Mouse (Mus musculus): Measurements from ENCODE around the gene Gskip. TPM values are rescaled to one million over a fixed set of nuclear protein-coding genes. Genes with fewer than 3 reads are reported as not detected.

Gene Gskip
- total and polyA plus RNA-seq, 3 experiments, result 12.3 to 21.9 (median 13.3) TPM

- Histone ChIP-seq H3K36me3 (replicated peaks in 1 of 2; ENCODE audit: control insufficient read depth in 1 of 2, insufficient read depth in 1 of 2, low read length in 1 of 2) (peaks cover 11 to 39% of the 10 kb centered on the region in 2 experiments), H3K4me3 (replicated peaks in 1 of 3; ENCODE audit: low read depth in 2 of 3, low read length in 2 of 3, poor library complexity in 1 of 3) (no peak overlapping the region), H3K27me3 (replicated peaks) (no peaks in the 10 kb centered on the region), H3K9me3 (replicated peaks; ENCODE audit: low read length) (no peaks in the 10 kb centered on the region), H3K79me2 (replicated peaks; ENCODE audit: control insufficient read depth, extremely low read depth, insufficient read depth, poor library complexity, severe bottlenecking) (peaks cover 24% of the 10 kb centered on the region), H3K27ac (ENCODE audit: insufficient read depth, low read depth) (no peak overlapping the region), H3K4me2 (ENCODE audit: insufficient read depth, low read depth, poor library complexity, severe bottlenecking) (no peak overlapping the region), H3K4me1 (ENCODE audit: control insufficient read depth in 1 of 2, insufficient read depth in 2 of 2) (peaks cover 5 to 23% of the 10 kb centered on the region in 2 experiments; a peak in 3 of 4 replicates), H3K9ac (ENCODE audit: insufficient read depth, low read depth) (no peak overlapping the region)
- TF ChIP-seq TCF12 (IDR thresholded peaks at IDR 0.05; ENCODE audit: low read depth, low read length) (no peak), EP300 (IDR thresholded peaks at IDR 0.05; ENCODE audit: low read length) (no peak), USF2 (conservative IDR thresholded peaks at IDR 0.05; ENCODE audit: low read depth, low read length) (no peak), JUND (conservative IDR thresholded peaks at IDR 0.05; ENCODE audit: low read depth, low read length) (no peak), ZNF384 (IDR thresholded peaks at IDR 0.05; ENCODE audit: low read depth, low read length) (no peak), MEF2A (IDR thresholded peaks at IDR 0.05; ENCODE audit: borderline replicate concordance, low read depth, low read length) (no peak)
- dilution Hi-C loops (cut with MboI; ENCODE audit: extremely low pct_ligation_motif_present, extremely low pct_unique_long_range_greater_than_20kb, low sequenced_read_pairs), result no loop called here
- in situ Hi-C loops (cut with MboI; ENCODE audit: low pct_ligation_motif_present, low pct_unique_long_range_greater_than_20kb, low sequenced_read_pairs), result no loop called here
- no peak for DNase-seq (ENCODE audit: extremely low read depth)
Observed at GRCm38 (mm10) chr12:105687416-105687815, 2.8 kb downstream of the Gskip start.

DNA sequence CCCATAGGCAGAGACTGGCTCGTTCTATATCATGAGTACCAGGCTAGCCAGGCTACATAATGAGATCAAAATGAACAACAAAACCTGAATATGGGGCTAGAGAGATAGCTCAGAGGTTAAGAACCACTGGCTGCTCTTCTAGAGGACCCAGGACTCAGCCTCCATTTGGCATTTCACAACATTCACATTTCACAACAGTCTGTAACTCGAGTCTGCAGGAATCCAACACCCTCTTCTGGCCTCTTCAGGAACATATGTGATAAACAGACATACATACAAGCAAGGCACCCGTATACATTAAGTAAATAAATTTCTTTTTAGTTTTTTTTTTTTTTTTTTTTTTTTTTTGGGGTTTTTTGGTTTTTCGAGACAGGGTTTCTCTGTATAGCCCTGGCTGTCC lies 3.9 kb downstream of the Gskip start:
- Histone ChIP-seq H3K36me3 (replicated peaks in 1 of 2; ENCODE audit: control insufficient read depth in 1 of 2, insufficient read depth in 1 of 2, low read length in 1 of 2) (peaks cover 11 to 45% of the 10 kb centered on the region in 2 experiments), H3K9ac (ENCODE audit: insufficient read depth, low read depth) (no peak overlapping the region), H3K4me1 (ENCODE audit: control insufficient read depth in 1 of 2, insufficient read depth in 2 of 2) (peaks cover 5 to 12% of the 10 kb centered on the region in 2 experiments; a peak in 3 of 4 replicates), H3K79me2 (replicated peaks; ENCODE audit: control insufficient read depth, extremely low read depth, insufficient read depth, poor library complexity, severe bottlenecking) (peaks cover 13% of the 10 kb centered on the region), H3K4me2 (ENCODE audit: insufficient read depth, low read depth, poor library complexity, severe bottlenecking) (no peak overlapping the region), H3K27ac (ENCODE audit: insufficient read depth, low read depth) (no peak overlapping the region), H3K9me3 (replicated peaks; ENCODE audit: low read length) (no peaks in the 10 kb centered on the region), H3K4me3 (replicated peaks in 1 of 3; ENCODE audit: low read depth in 2 of 3, low read length in 2 of 3, poor library complexity in 1 of 3) (no peak overlapping the region), H3K27me3 (replicated peaks) (no peaks in the 10 kb centered on the region)
- TF ChIP-seq PAX5 (IDR thresholded peaks at IDR 0.05; ENCODE audit: low read length) (no peak), BHLHE40 (IDR thresholded peaks at IDR 0.05; ENCODE audit: low read depth, low read length) (no peak), ZKSCAN1 (IDR thresholded peaks at IDR 0.05; ENCODE audit: borderline replicate concordance, low read depth, low read length) (no peak), MXI1 (IDR thresholded peaks at IDR 0.05; ENCODE audit: low read depth, low read length) (no peak), POLR2AphosphoS2 (IDR thresholded peaks at IDR 0.05; ENCODE audit: low read depth, low read length) (no peak), TCF12 (IDR thresholded peaks at IDR 0.05; ENCODE audit: low read depth, low read length) (no peak), UBTF (IDR thresholded peaks at IDR 0.05; ENCODE audit: low read depth, low read length) (no peak), RAD21 (IDR thresholded peaks at IDR 0.05; ENCODE audit: low read depth, low read length) (no peak), MAX (IDR thresholded peaks at IDR 0.05; ENCODE audit: low read length) (no peak), ZNF384 (IDR thresholded peaks at IDR 0.05; ENCODE audit: low read depth, low read length) (no peak), MAFK (IDR thresholded peaks at IDR 0.05; ENCODE audit: insufficient replicate concordance, low read length) (no peak), ETS1 (conservative IDR thresholded peaks at IDR 0.05; ENCODE audit: low read depth, low read length) (no peak), USF2 (conservative IDR thresholded peaks at IDR 0.05; ENCODE audit: low read depth, low read length) (no peak), SIN3A (IDR thresholded peaks at IDR 0.05; ENCODE audit: low read length) (no peak), EP300 (IDR thresholded peaks at IDR 0.05; ENCODE audit: low read length) (no peak), ZC3H11A (IDR thresholded peaks at IDR 0.05; ENCODE audit: low read depth, low read length) (no peak), MYC (IDR thresholded peaks at IDR 0.05; ENCODE audit: low read depth, low read length) (no peak), MAZ (IDR thresholded peaks at IDR 0.05; ENCODE audit: low read depth, low read length) (no peak), RCOR1 (conservative IDR thresholded peaks at IDR 0.05; ENCODE audit: low read depth, low read length) (no peak), SMC3 (IDR thresholded peaks at IDR 0.05; ENCODE audit: low read depth, low read length) (no peak)
- dilution Hi-C loops (cut with MboI; ENCODE audit: extremely low pct_ligation_motif_present, extremely low pct_unique_long_range_greater_than_20kb, low sequenced_read_pairs), result no loop called here
- in situ Hi-C loops (cut with MboI; ENCODE audit: low pct_ligation_motif_present, low pct_unique_long_range_greater_than_20kb, low sequenced_read_pairs), result no loop called here
- no peak for DNase-seq (ENCODE audit: extremely low read depth)
